Mouse (Mus musculus) kidney, adult 18-20 months (tissue): ENCODE results near the gene Trib3.
"Not testable (repeated sequence)": the region's sequence is repeated elsewhere in the genome, so short reads cannot be mapped to it uniquely, and the experiment has no call there.

Experiments used
- DNase-seq: peaks from one replicate; pipeline ENCODE4 v3.0.0; 2021

Trib3 gene

DNA sequence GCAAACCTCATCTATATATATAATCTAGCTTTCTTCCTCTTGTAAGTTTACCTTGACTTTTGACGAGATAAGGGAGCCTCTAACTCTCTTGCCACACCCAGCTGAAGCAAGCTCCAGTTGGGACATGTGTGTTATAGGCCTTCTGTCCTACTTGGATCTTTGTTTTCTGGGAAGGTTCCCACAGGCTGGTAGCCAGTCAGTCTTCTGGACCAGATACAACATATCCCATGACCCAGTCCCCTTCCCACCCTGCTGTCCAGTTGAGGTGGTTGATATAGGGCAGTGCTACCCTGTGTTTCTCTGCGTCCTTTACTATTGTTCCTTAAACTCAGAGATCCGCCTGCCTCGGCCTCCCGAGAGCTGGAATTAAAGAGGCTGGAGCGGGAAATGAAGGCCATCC lies 38.4 kb downstream of the Trib3 start:
- no peak for DNase-seq

DNA sequence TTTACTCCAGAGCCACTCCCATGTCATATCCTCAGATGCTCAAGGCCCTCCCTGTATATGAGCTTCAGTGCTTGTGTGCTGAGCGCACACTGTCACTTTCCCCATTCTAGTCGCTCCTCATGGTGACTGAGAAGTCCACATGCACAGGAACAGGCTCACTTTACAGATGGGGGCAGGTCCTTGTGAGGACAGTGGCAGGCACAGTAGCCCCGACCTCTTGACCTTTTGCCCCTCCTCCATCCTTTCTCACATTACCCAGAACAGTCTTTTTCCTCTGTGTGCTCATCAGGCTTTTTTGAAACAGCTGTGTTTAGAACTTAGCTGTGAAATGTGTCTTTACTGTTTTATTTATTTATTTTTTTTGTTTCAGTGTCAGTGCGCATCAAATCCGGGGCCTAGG lies 40.1 kb downstream of the Trib3 start:
- DNase-seq = no peak

GRCm38 (mm10) chr2:152302862-152303261 lies 41.0 kb downstream of the Trib3 start:
- no peak for DNase-seq

GRCm38 (mm10) chr2:152294541-152294940 lies 49.3 kb downstream of the Trib3 start:
- DNase-seq = no peak

DNA sequence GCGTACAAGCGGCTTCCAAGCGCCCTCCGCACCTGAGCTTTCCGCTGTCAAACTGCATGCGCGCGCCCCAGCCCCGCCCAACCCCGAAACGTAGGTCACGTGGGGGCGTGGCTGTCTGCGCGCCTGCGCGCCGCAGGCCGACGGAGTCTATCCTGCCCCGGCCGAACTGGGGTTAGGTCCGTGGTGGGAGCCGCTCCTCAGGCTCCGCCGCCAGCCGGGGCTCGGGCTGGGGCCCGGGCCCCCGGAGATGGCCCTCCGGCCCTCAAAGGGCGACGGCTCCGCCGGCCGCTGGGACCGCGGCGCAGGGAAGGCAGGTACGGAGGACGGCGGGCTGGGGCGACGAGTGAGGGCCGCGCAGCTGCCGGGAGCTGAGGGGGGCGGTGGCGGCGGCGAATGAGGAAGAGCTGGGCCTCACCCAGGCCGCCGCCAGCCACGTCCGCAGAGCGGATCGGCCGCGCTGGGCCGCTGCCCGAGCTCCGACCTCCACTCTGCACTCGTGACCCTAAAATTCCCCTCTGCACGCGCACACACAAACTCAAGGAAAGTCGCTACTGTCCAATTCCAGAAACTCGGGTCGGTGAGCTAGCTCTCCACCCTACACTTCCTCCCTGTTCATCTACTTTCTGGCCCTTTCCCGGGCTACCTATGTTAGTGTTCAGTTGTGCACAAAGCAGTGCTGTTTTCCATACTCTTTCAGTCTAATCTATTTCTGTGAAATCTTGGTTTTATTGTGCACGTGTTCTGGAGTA lies 49.9 kb downstream of the Trib3 start, which contains the start of gene Tbc1d20:
Gene Tbc1d20 (plus strand): TSS at position 102 of the 749 bp plus-strand sequence.
- peak; percentile 94 for DNase-seq

DNA sequence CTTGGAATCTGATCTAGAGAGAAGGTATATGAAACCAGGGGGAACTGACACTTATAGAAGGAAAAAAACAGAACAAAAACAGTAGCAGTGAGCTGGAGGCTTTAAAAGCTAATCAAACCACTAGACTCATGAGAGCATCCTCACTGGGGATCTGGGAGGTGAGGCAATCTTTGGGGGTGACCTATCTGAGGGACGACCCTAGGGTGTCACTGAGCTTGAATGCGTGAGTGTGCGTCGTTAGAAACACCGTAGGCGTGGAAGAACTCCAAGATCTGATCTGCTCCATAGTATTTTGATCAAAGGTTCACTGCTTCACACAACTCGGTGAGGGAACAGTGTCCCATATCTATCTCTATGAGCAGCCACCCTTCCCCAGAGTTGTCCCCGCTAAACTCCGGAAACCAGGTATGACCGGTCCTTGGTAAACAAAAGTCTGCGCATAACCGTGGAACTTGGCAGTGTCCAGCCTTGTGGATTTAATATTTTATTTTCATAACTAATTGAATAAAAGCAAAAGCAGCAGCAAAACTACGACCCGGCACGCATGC lies 50.6 kb downstream of the Trib3 start:
- no peak for DNase-seq

DNA sequence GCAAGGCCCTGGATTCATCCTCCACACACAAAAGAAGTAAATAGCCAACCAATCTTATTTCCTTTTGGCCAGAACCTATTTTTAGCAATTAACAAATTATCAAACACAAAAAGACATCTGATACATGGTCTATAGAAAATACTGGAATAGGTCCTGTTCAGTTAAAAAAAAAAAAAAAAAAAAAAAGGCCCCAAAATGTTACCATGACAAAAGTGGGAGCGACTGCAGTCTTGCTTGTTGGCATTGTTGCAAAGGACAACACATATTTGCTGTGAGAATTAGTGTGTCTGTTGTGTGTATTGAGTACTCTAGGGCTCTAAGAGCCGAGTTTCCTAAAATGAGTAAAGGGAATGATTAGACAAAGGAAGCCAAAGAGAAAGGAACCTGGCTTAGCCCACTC lies 51.4 kb downstream of the Trib3 start:
- DNase-seq = no peak

DNA sequence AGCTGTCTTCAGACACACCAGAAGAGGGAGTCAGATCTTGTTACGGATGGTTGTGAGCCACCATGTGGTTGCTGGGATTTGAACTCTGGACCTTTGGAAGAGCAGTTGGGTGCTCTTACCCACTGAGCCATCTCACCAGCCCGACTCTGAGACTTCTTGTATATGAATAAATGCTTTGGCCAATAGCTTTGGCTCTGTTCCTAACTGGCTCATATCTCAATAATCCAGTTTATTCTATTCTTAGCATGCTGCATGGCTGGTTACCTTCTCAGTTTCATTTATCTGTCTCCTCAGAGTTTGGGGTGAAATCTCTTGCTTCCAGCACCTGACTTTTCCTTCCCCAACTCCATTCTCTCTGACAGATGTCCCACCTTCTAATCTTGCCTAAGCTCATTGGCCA lies 54.2 kb downstream of the Trib3 start:
- DNase-seq = not testable (repeated sequence)

GRCm38 (mm10) chr2:152288046-152288445 lies 55.8 kb downstream of the Trib3 start:
- no peak for DNase-seq

- no peak for DNase-seq
Measured at GRCm38 (mm10) chr2:152287560-152287959, 56.3 kb downstream of the Trib3 start.
